Mouse (Mus musculus): ENCODE data around the gene Cldn34b4. TPM values are rescaled to one million over a fixed set of nuclear protein-coding genes. Genes with fewer than 3 reads are reported as not detected.

Cldn34b4 gene
- not detected for polyA plus RNA-seq (2017; shearing (Covaris generic))

GRCm38 (mm10) chrX:76393050-76393449 is at the start of gene Cldn34b4:
Cldn34b4 (plus strand) TSS chrX:76393350.
- ATAC-seq = no peak

Other genes starting within 250 kb of the Cldn34b4 start
- not detected for gene Cldn34b3, start 129.0 kb upstream of the Cldn34b4 start, polyA plus RNA-seq (2017; shearing (Covaris generic))
- gene Cldn34d, start 209.6 kb downstream of the Cldn34b4 start, polyA plus RNA-seq (2017; shearing (Covaris generic)) = not detected